Mouse (Mus musculus) heart, adult 10 weeks (tissue): ENCODE results near the gene Prrg2. TPM values are rescaled to one million over a fixed set of nuclear protein-coding genes. Genes with fewer than 3 reads are reported as not detected.

Experiments used
- polyA plus RNA-seq: library from polyadenylated mRNA; stranded (reverse); fragments of 350-450 nt; fragmentation: Illumina TruSeq; extraction: RNeasy Lipid Tissue Mini Kit (QIAGEN cat#74804); gene quantifications from one replicate; pipeline ENCODE4 v1.2.3, GENCODE M21; 2014; ENCODE audit warnings: low read depth, low replicate concordance

Prrg2 gene
- polyA plus RNA-seq, result 12.4 TPM

GRCm38 (mm10) chr7:45062239-45062835 is at the start of gene Prrg2, which contains the start of gene Nosip:
TSS of gene Prrg2 (minus strand) at chr7:45062677.
TSS of gene Nosip (plus strand) at chr7:45062429.

DNA sequence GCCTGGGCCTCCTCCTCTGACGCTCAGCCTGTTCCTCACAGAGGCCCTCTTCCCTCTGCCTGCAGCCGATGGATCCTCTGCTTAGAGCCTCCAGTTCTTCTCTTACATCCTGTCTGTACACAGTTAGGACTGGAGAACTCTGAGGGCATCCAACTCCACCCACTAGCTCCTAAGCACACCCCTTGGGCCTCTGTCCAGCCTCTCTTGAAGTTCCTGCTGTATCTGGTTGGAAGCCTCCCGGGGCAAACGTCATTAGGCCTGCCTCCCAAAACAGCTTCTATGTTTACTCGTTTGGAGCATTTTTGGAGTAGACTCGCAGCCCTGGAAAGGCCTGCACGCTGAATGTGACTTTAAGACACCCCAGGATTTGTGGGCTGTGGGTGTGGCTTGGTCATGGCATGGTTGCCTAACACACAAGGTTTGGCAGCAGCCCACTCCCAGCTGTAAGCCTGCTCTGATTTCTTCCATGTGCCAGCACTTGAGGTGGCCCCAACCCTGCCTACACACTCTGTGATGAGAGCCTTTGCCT is 41.2 kb upstream of the Prrg2 start, which contains the start of gene Fcgrt:
TSS of gene Fcgrt (minus strand) at position 200 of the 529 bp plus-strand sequence.

DNA sequence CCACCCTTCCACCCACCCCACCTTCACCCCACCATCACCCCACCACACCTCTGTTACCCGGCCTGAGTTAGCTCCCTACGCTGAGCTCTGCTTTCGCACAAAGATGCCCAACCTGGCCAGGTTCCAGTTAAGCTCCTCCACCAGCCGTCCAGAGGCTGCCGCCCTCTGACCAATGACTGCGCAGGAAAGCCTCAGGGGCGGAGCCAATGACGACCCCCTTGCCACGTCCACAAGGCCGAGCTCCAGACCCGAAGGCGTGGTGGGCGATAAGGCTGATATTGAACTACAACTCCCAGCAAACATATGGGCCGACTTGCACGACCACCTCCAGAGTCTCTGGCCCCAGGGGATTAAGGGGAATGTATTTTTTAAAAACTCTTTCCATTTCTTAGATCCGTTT is 29.6 kb upstream of the Prrg2 start, which contains the start of gene Rcn3:
TSS of gene Rcn3 (minus strand) at position 174 of the 400 bp plus-strand sequence.

DNA sequence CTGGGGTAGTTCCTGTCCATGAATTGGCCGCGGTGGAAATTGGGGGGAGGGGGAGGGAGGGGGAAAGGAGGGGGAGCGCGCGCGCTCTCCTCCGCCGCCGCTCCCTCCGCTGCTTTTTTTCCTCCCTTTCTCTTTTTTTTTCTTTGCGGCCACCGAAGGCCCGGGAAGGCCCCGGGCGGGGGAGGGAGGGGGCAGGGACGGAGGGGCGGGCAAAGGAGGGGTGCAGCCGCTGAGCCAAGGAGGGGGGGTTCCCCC is 9.7 kb downstream of the Prrg2 start, which contains the start of gene Prr12:
TSS of gene Prr12 (minus strand) at position 20 of the 255 bp plus-strand sequence.

DNA sequence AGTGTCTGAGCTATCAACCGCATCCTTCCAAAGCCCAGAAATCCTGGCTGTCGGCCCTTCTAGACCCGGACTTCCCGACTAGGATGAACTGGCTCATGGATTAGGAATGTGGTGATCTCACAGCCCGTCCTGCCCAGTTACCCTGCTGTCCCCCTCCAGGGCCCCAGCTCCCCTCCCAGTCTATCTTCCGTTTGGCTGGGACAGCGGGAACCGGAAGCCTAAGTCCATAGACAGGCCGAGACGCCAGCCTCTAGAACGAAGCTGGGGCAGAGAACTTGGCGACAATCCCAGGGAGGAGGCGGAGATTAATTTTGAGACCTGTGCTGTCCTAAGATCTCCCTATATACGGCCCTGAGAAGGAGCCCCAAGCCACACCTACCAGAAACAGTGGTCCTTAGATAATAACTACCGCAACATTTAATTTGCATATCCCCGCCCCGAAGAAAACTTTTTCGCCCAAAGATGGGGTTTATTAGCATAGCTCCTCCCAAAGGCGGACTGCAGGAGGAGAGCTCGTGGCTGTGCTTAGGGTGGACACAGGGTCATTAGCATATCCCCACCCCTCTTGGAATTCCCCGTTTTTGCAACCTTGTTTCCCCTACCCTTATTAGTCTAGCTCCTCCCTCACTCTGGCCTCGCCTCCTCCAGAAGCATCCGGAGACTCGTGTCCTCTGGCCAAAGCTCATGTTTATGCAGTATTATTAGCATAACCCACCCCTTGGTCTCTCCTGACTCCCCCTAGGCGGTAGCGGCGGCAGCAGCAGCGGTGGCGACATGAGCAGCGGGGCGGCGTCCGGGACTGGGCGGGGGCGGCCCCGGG is 45.0 kb downstream of the Prrg2 start, which contains the start of gene Rras:
TSS of gene Rras (plus strand) at position 720 of the 820 bp plus-strand sequence.

DNA sequence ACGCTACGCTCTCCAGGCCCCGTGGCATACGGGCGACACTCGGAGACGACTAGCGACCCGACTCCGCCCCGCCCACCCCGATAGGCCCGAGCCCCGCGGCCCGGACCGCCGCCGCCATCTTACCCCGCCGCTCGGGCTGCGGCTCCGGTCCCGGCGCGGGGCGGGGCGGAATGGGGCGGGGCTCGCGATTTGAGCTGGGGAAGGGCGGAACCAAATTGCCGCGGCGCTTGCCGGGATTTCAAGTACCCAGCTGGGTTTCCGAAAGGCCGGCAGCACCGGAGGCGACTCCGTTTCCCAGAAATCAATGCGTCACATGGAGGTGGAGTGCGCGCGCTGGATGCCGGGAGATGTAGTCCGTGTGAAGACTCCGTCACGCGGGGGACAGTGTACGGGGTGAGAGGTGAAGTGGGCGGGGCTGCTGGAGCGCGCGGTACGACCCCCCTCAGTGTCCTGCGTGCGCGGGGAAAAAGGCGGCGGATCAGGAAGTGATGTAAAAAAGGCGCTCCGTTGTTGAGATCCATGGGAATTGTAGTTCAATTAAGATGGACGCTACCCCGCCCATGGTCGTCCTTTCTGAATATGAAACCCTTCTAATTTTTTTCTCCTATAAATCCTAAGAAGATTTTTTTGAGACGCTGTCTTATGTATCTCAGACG is 46.4 kb downstream of the Prrg2 start, which contains the start of gene Scaf1:
TSS of gene Scaf1 (minus strand) at position 407 of the 656 bp plus-strand sequence.

Other genes with a start within 250 kb of the Prrg2 start
- gene Nup62, start 246.6 kb downstream of the Prrg2 start, polyA plus RNA-seq, result 26.2 TPM
- gene Il4i1, start 246.3 kb downstream of the Prrg2 start, polyA plus RNA-seq, result 0.26 TPM
- gene Atf5, start 246.0 kb downstream of the Prrg2 start, polyA plus RNA-seq, result 50.1 TPM
- 55.0 TPM for gene Akt1s1, start 213.7 kb downstream of the Prrg2 start, polyA plus RNA-seq
- gene Tbc1d17, start 213.6 kb downstream of the Prrg2 start, polyA plus RNA-seq, result 44.5 TPM
- gene Pnkp, start 205.5 kb downstream of the Prrg2 start, polyA plus RNA-seq, result 19.7 TPM
- gene Ptov1, start 192.9 kb downstream of the Prrg2 start, polyA plus RNA-seq, result 169 TPM
- 74.0 TPM for gene Med25, start 170.0 kb downstream of the Prrg2 start, polyA plus RNA-seq
- gene Fuz, start 166.6 kb downstream of the Prrg2 start, polyA plus RNA-seq, result 21.4 TPM
- 41.3 TPM for gene Ap2a1, start 133.2 kb downstream of the Prrg2 start, polyA plus RNA-seq
- gene Tsks, start 119.5 kb downstream of the Prrg2 start, polyA plus RNA-seq, result not detected
- 3.6 TPM for gene Cpt1c, start 87.8 kb downstream of the Prrg2 start, polyA plus RNA-seq
- 114 TPM for gene Prmt1, start 76.1 kb downstream of the Prrg2 start, polyA plus RNA-seq
- 72.3 TPM for gene Irf3, start 65.0 kb downstream of the Prrg2 start, polyA plus RNA-seq
- 12.3 TPM for gene Bcl2l12, start 64.0 kb downstream of the Prrg2 start, polyA plus RNA-seq
- 34.5 TPM for gene Scaf1, start 46.3 kb downstream of the Prrg2 start, polyA plus RNA-seq
- 57.4 TPM for gene Rras, start 44.7 kb downstream of the Prrg2 start, polyA plus RNA-seq
- gene Prr12, start 9.8 kb downstream of the Prrg2 start, polyA plus RNA-seq, result 13.2 TPM
- gene Nosip, start 248 bp downstream of the Prrg2 start, polyA plus RNA-seq, result 40.7 TPM
- 40.8 TPM for gene Rcn3, start 29.5 kb upstream of the Prrg2 start, polyA plus RNA-seq
- 83.1 TPM for gene Fcgrt, start 41.2 kb upstream of the Prrg2 start, polyA plus RNA-seq
- 641 TPM for gene Rps11, start 61.8 kb upstream of the Prrg2 start, polyA plus RNA-seq
- 958 TPM for gene Rpl13a, start 66.1 kb upstream of the Prrg2 start, polyA plus RNA-seq
- not detected for gene Gm45713, start 73.6 kb upstream of the Prrg2 start, polyA plus RNA-seq
- gene Flt3l, start 73.8 kb upstream of the Prrg2 start, polyA plus RNA-seq, result 21.0 TPM
- 41.4 TPM for gene Pih1d1, start 91.6 kb upstream of the Prrg2 start, polyA plus RNA-seq
- gene Aldh16a1, start 91.9 kb upstream of the Prrg2 start, polyA plus RNA-seq, result 16.5 TPM
- 27.4 TPM for gene Slc17a7, start 101.3 kb upstream of the Prrg2 start, polyA plus RNA-seq
- not detected for gene Gfy, start 116.9 kb upstream of the Prrg2 start, polyA plus RNA-seq
- gene Pth2, start 118.3 kb upstream of the Prrg2 start, polyA plus RNA-seq, result not detected
- not detected for gene Ccdc155, start 142.2 kb upstream of the Prrg2 start, polyA plus RNA-seq
- gene Dkkl1, start 149.5 kb upstream of the Prrg2 start, polyA plus RNA-seq, result not detected
- 7.8 TPM for gene Tead2, start 153.1 kb upstream of the Prrg2 start, polyA plus RNA-seq
- 3.0 TPM for gene Cd37, start 176.4 kb upstream of the Prrg2 start, polyA plus RNA-seq
- not detected for gene Slc6a16, start 178.4 kb upstream of the Prrg2 start, polyA plus RNA-seq
- not detected for gene Slc6a21, start 214.8 kb upstream of the Prrg2 start, polyA plus RNA-seq